Mouse (Mus musculus): ENCODE data around the gene Smr3a.

DNA sequence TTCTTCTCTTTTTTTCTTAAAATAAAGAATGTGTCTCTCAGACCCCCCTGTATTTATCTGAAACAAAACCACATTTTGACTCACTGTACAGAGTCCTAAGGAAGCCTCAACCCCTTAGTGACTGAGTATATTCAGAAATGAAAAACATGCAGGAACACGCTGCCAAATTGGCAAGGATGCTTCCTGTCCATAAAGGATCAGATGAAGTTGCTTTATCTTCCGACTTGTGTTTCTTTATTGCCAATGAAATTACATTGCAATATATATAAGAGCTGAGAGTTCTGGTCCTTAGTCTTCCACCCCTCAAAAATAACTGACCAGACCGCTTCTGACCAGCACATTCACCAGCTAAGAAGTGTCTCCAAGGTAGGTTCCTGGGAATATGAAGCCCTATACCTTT lies at the start of gene Smr3a:
- TF ChIP-seq POLR2A (IDR thresholded peaks at IDR 0.05; ENCODE audit: borderline replicate concordance, extremely low read depth, insufficient read depth, insufficient read length, poor library complexity, severe bottlenecking), result no peak
- TF ChIP-seq CTCF (IDR thresholded peaks at IDR 0.05; ENCODE audit: borderline replicate concordance, extremely low read depth, insufficient read depth, insufficient read length), result no peak

Data from brain, embryonic 14.5 days (tissue).